Mouse (Mus musculus) small intestine, adult 2 months (tissue): ENCODE measurements around the gene Muc5ac. TPM values are rescaled to one million over a fixed set of nuclear protein-coding genes. Genes with fewer than 3 reads are reported as not detected.

Experiments used
- H3K27ac ChIP-seq: fragments of 200-500 bp; 2 replicates; pipeline ENCODE4 v1.5.1; 2012; ENCODE audit warnings: low read depth, low read length, control low read depth, inconsistent platforms; ENCODE audit not compliant: insufficient read depth
- H3K27me3 ChIP-seq: fragments of 200-500 bp; 2 replicates; pipeline ENCODE4 v1.6.1; 2012; ENCODE audit warnings: mild to moderate bottlenecking, moderate library complexity, low read length, inconsistent platforms; ENCODE audit not compliant: control insufficient read depth, insufficient read depth
- H3K36me3 ChIP-seq: fragments of 200-500 bp; 2 replicates; pipeline ENCODE4 v1.6.1; 2012; ENCODE audit warnings: mild to moderate bottlenecking, low read length, control low read depth, inconsistent platforms; ENCODE audit not compliant: control insufficient read depth, insufficient read depth
- H3K4me1 ChIP-seq: fragments of 200-500 bp; 2 replicates; pipeline ENCODE4 v1.6.1; 2012; ENCODE audit warnings: low read length, inconsistent platforms, mixed read lengths; ENCODE audit not compliant: control insufficient read depth, insufficient read depth, insufficient read length
- H3K4me3 ChIP-seq: fragments of 200-500 bp; 2 replicates; pipeline ENCODE4 v1.5.1; 2012; ENCODE audit warnings: low read depth, mild to moderate bottlenecking, control low read depth, inconsistent platforms, low read length, moderate library complexity
- CTCF ChIP-seq: fragments of 200-500 bp; IDR thresholded peaks from 2 replicates; pipeline ENCODE4 v1.5.1; 2012; ENCODE audit warnings: low read depth, mild to moderate bottlenecking, control low read depth, inconsistent platforms, low read length, moderate library complexity, mixed read lengths; ENCODE audit not compliant: insufficient replicate concordance, insufficient read length; ENCODE audit errors: extremely low read depth
- POLR2A ChIP-seq: fragments of 200-500 bp; IDR thresholded peaks from 2 replicates; pipeline ENCODE4 v1.6.1; 2012; ENCODE audit warnings: low read depth, mild to moderate bottlenecking, control low read depth, inconsistent platforms, low read length, moderate library complexity
- WGBS: fragments of 180-500 bp; shearing (Covaris S2); methylation state at CpG from one replicate; pipeline ENCODE4 v1.1.7; 2018; 5-methylcytosine and 5-hydroxymethylcytosine counted together
- polyA plus RNA-seq: library from polyadenylated mRNA; depleted of rRNA; stranded (reverse); fragments of >200 nt; gene quantifications from 2 replicates; pipeline ENCODE4 v1.2.3, GENCODE M21; 2012

Muc5ac gene
- polyA plus RNA-seq, 1 experiment = 0.48 TPM

DNA sequence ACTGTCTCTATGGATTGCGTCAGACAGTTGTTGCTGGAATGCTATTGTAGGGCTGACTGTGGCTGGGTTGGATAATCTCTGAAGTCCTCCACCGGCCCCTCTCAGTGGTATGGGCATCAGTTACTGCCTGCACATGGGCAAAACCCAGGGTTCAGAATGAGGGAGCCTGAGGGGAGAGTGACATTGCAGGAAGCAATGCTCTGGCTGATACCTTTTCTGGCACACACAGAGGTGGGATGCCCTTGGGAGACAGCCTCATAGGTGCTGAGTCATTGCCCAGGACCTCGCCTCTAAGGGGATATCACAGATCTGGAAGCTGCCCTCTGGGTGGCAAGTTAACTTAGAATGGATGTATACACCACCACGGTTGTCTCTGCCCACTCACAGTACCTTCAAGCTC lies 24.5 kb downstream of the Muc5ac start:
- WGBS = 77% methylated on average over 4 of the region's 4 CpGs
- Histone ChIP-seq H3K27ac (no peak overlapping the region), H3K36me3 (no peaks in the 10 kb centered on the region), H3K4me1 (no peaks in the 10 kb centered on the region), H3K4me3 (no peak overlapping the region), H3K27me3 (no peaks in the 10 kb centered on the region)
- TF ChIP-seq CTCF = no peak
- TF ChIP-seq POLR2A = no peak

GRCm38 (mm10) chr7:141815361-141815760 lies 26.6 kb downstream of the Muc5ac start:
- TF ChIP-seq POLR2A (no peak), CTCF (no peak)
- 45% methylated on average over 4 of the region's 4 CpGs for WGBS
- Histone ChIP-seq H3K36me3 (no peaks in the 10 kb centered on the region), H3K27me3 (no peaks in the 10 kb centered on the region), H3K4me3 (no peak overlapping the region), H3K4me1 (no peaks in the 10 kb centered on the region), H3K27ac (no peak overlapping the region)

DNA sequence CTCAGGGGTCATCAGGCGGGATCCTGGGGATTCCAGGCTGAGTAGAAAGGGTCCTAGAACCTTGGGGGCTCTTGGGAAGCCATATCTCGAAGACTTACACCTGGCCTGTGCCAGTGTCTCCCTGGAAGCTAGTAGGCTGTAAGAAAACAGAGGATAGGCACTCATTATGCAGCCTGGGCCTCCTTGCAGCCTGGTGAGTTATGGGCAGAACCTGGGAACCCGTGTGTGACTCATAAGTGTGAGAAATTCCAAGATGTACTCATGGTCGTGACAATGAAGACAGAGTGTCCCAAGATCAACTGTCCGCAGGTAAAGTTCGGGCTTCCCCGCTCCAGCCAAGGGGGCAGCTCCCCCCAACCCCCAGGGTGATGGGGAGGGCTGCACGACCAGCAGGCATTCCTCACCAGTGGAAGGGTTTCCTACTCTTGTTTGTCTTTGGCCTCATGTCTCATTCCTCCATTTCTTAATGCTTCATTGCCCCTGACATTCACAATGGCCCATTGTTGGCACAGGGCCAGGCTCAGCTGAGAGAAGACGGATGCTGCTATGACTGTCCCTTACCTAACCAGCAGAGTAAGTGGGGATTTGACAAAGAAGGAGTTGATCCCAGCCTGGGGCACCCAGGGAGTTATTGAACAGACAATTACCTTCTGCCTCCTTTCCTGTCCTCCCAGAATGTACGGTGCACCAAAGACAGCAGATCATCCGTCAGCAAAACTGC lies 28.7 kb downstream of the Muc5ac start:
- no peaks in the 10 kb centered on the region for H3K36me3 ChIP-seq
- no peak overlapping the region for H3K27ac ChIP-seq

DNA sequence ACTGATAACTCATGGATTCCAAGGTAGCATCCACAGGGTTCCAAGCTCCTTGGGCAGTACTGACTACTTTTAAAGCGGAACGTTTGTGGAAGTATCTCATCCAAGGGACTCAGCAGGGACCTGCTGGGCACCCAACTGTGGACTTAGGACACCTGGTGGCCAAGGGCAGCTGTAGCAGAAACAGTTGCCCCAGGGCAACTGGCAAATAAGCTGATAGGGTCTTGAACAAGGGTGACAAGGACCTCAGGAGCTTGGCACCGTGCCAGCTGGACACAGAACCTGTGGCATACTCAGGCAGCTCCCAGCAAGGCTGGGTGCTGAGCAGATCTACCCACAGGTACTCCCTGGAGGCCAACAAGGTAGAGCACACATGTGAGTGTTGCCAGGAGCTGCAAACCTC lies 29.5 kb downstream of the Muc5ac start:
- WGBS = 59% methylated on average over 3 of the region's 3 CpGs
- TF ChIP-seq POLR2A (no peak), CTCF (no peak)
- Histone ChIP-seq H3K27ac (no peak overlapping the region), H3K36me3 (no peaks in the 10 kb centered on the region), H3K4me1 (no peaks in the 10 kb centered on the region), H3K27me3 (no peaks in the 10 kb centered on the region), H3K4me3 (no peak overlapping the region)

More for the DNA sequence above, 28.7 kb downstream of the Muc5ac start:
- Histone ChIP-seq H3K27me3 (no peaks in the 10 kb centered on the region), H3K4me1 (no peaks in the 10 kb centered on the region), H3K4me3 (no peak overlapping the region)
- WGBS = 64% methylated on average over 11 of the region's 11 CpGs
- TF ChIP-seq POLR2A (no peak), CTCF (no peak)

- no peaks in the 10 kb centered on the region for H3K36me3 ChIP-seq
- H3K4me1 ChIP-seq = no peaks in the 10 kb centered on the region
- 34% methylated on average over 4 of the region's 4 CpGs for WGBS
- no peak for TF ChIP-seq POLR2A
- no peak for TF ChIP-seq CTCF
- no peak overlapping the region for H3K27ac ChIP-seq
- H3K27me3 ChIP-seq = 0 out of 2 replicates have a peak, but pooled peaks cover 2% of the 10 kb centered on the region
- H3K4me3 ChIP-seq = no peak overlapping the region
Measured at GRCm38 (mm10) chr7:141822582-141823261, 34.0 kb downstream of the Muc5ac start.

- WGBS = 54% methylated on average over 6 of the region's 6 CpGs
- H3K4me3 ChIP-seq = no peak overlapping the region
- H3K27me3 ChIP-seq = 0 out of 2 replicates have a peak, but pooled peaks cover 2% of the 10 kb centered on the region
- TF ChIP-seq POLR2A = no peak
- no peak for TF ChIP-seq CTCF
- no peaks in the 10 kb centered on the region for H3K4me1 ChIP-seq
- no peaks in the 10 kb centered on the region for H3K36me3 ChIP-seq
- H3K27ac ChIP-seq = no peak overlapping the region
Measured at GRCm38 (mm10) chr7:141823699-141824098, 34.9 kb downstream of the Muc5ac start.

DNA sequence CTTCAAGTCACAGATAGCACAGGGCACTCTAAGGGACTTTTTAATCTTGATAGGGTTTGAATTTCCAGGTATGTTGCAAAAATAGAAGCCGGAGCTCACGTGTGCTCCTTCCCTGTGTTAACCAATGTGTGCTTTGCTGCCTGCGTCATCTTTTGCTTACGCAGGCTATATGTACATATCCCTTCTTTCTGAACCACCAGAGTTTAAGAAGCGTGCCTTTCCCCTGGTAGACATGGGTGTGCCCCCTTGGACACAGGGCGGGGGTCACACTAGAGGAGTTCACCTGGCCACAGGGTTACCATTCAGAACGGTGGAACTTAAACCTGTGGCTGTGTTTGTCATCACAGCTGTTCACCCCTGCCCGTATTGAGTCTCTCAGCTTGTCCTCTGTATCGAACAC lies 35.6 kb downstream of the Muc5ac start:
- Histone ChIP-seq H3K4me1 (no peaks in the 10 kb centered on the region), H3K4me3 (no peak overlapping the region), H3K36me3 (no peaks in the 10 kb centered on the region), H3K27ac (no peak overlapping the region), H3K27me3 (0 out of 2 replicates have a peak, but pooled peaks cover 2% of the 10 kb centered on the region)
- TF ChIP-seq POLR2A (no peak), CTCF (no peak)
- 72% methylated on average over 9 of the region's 9 CpGs for WGBS
